Mouse (Mus musculus) heart, embryonic 12.5 days (tissue): ENCODE results near the gene Fam83e. TPM values are rescaled to one million over a fixed set of nuclear protein-coding genes. Genes with fewer than 3 reads are reported as not detected.
A peak's percentile ranks its signal among the peaks of the same experiment; 100 is the strongest.

Experiments
- ATAC-seq: fragments of 200-750 bp; cut with Nextera tagmentation; 2 replicates; pipeline ENCODE4 v1.8.0; 2017; ENCODE audit warnings: moderate TSS enrichment, moderate library complexity; ENCODE audit not compliant: insufficient number of reproducible peaks, low FRiP score
- H3K27ac ChIP-seq: fragments of 300-500 bp; sonication (generic); 2 replicates; pipeline ENCODE4 v1.5.1; 2016; ENCODE audit warnings: mild to moderate bottlenecking, moderate library complexity; ENCODE audit not compliant: poor library complexity, severe bottlenecking
- H3K27me3 ChIP-seq: fragments of 300-500 bp; sonication (generic); replicated peaks from 2 replicates; pipeline ENCODE4 v1.6.1; 2016; ENCODE audit warnings: mild to moderate bottlenecking, moderate library complexity
- H3K36me3 ChIP-seq: fragments of 300-500 bp; sonication (generic); 2 replicates; pipeline ENCODE4 v1.6.1; 2016; ENCODE audit warnings: mild to moderate bottlenecking, moderate library complexity
- H3K4me1 ChIP-seq: fragments of 300-500 bp; sonication (generic); replicated peaks from 2 replicates; pipeline ENCODE4 v1.6.1; 2016; ENCODE audit warnings: mild to moderate bottlenecking
- H3K4me2 ChIP-seq: fragments of 300-500 bp; sonication (generic); 2 replicates; pipeline ENCODE4 v1.6.1; 2016; ENCODE audit warnings: mild to moderate bottlenecking, moderate library complexity
- H3K4me3 ChIP-seq: fragments of 300-500 bp; sonication (generic); 2 replicates; pipeline ENCODE4 v1.5.1; 2016; ENCODE audit warnings: mild to moderate bottlenecking
- H3K9ac ChIP-seq: fragments of 300-500 bp; sonication (generic); 2 replicates; pipeline ENCODE4 v1.6.1; 2016; ENCODE audit warnings: mild to moderate bottlenecking, moderate library complexity
- H3K9me3 ChIP-seq: fragments of 300-500 bp; sonication (generic); replicated peaks from 2 replicates; pipeline ENCODE4 v1.6.1; 2016; ENCODE audit warnings: mild to moderate bottlenecking, moderate library complexity
- WGBS: fragments of 180-500 bp; shearing (Covaris S2); methylation state at CpG from one replicate; pipeline ENCODE4 v1.1.7; 2016; 5-methylcytosine and 5-hydroxymethylcytosine counted together
- polyA plus RNA-seq: library from polyadenylated mRNA; unstranded; fragments of >200 nt; fragmentation: Nextera tagmentation; extraction: Ambion mirVana; gene quantifications from 2 replicates; pipeline ENCODE4 v1.2.1, GENCODE M21; 2016

The Fam83e gene
- 0.29 and 0.33 TPM in 2 replicates for polyA plus RNA-seq

GRCm38 (mm10) chr7:45720413-45721233 lies at the start of gene Fam83e:
Gene Fam83e (plus strand): TSS chr7:45721212.
- Histone ChIP-seq H3K36me3 (peaks cover 67% of the 10 kb centered on the region), H3K27me3 (no peaks in the 10 kb centered on the region), H3K4me2 (no peak within 1 kb of the TSS; the same call in 1 of the 2 replicates), H3K9me3 (no peaks in the 10 kb centered on the region), H3K4me1 (peaks cover 33% of the 10 kb centered on the region), H3K27ac (no peak within 1 kb of the TSS), H3K4me3 (no peak within 1 kb of the TSS), H3K9ac (no peak within 1 kb of the TSS)
- ATAC-seq = no peak
- WGBS = 78% methylated on average over 14 of the region's 14 CpGs

- no peak for ATAC-seq
- Histone ChIP-seq H3K4me2 (no peak overlapping the region), H3K27me3 (no peaks in the 10 kb centered on the region), H3K4me3 (no peak overlapping the region), H3K9ac (no peak overlapping the region), H3K27ac (no peak overlapping the region), H3K4me1 (peaks cover 26% of the 10 kb centered on the region), H3K9me3 (no peaks in the 10 kb centered on the region), H3K36me3 (no peaks in the 10 kb centered on the region)
- 65% methylated on average over 7 of the region's 7 CpGs for WGBS
Measured at GRCm38 (mm10) chr7:45677627-45678295, 43.3 kb upstream of the Fam83e start.

- Histone ChIP-seq H3K9ac (no peak overlapping the region), H3K4me3 (no peak overlapping the region), H3K36me3 (no peaks in the 10 kb centered on the region), H3K4me2 (no peak overlapping the region), H3K27ac (no peak overlapping the region), H3K9me3 (no peaks in the 10 kb centered on the region), H3K4me1 (peaks cover 28% of the 10 kb centered on the region), H3K27me3 (no peaks in the 10 kb centered on the region)
- WGBS = 89% methylated on average over 14 of the region's 14 CpGs
- ATAC-seq = no peak
Measured at GRCm38 (mm10) chr7:45678513-45678912, 42.5 kb upstream of the Fam83e start.

- H3K4me2 ChIP-seq = no peak overlapping the region
- no peaks in the 10 kb centered on the region for H3K9me3 ChIP-seq
- H3K27me3 ChIP-seq = peaks cover 1% of the 10 kb centered on the region; the same call in 1 of the 2 replicates
- H3K4me1 ChIP-seq = peaks cover 28% of the 10 kb centered on the region
- 60% methylated on average over 14 of the region's 14 CpGs for WGBS
- H3K27ac ChIP-seq = peak overlapping the region; percentile 57
- H3K9ac ChIP-seq = peak overlapping the region; percentile 2; the same call in 1 of the 2 replicates
- ATAC-seq = peak; percentile 63
- H3K36me3 ChIP-seq = no peaks in the 10 kb centered on the region
- no peak overlapping the region for H3K4me3 ChIP-seq
Measured at GRCm38 (mm10) chr7:45679966-45680621, 40.9 kb upstream of the Fam83e start.

GRCm38 (mm10) chr7:45681046-45681736 lies 39.8 kb upstream of the Fam83e start:
- Histone ChIP-seq H3K4me1 (peaks cover 28% of the 10 kb centered on the region), H3K9me3 (no peaks in the 10 kb centered on the region), H3K4me2 (no peak overlapping the region), H3K27me3 (peaks cover 4% of the 10 kb centered on the region; the same call in 1 of the 2 replicates), H3K4me3 (no peak overlapping the region), H3K9ac (0 out of 2 replicates have a peak overlapping the region, but pooled peaks have one; percentile 15), H3K27ac (no peak overlapping the region), H3K36me3 (no peaks in the 10 kb centered on the region)
- ATAC-seq = no peak
- WGBS = 64% methylated on average over 8 of the region's 8 CpGs

- Histone ChIP-seq H3K9me3 (no peaks in the 10 kb centered on the region), H3K4me2 (peak overlapping the region; percentile 57), H3K36me3 (no peaks in the 10 kb centered on the region), H3K4me3 (peak overlapping the region; percentile 14), H3K9ac (peak overlapping the region; percentile 24; the same call in 1 of the 2 replicates), H3K4me1 (peaks cover 28% of the 10 kb centered on the region), H3K27me3 (peaks cover 4% of the 10 kb centered on the region; the same call in 1 of the 2 replicates), H3K27ac (no peak overlapping the region)
- peak; percentile 36 for ATAC-seq
- WGBS = 29% methylated on average over 14 of the region's 14 CpGs
Measured at GRCm38 (mm10) chr7:45682144-45683126, 38.6 kb upstream of the Fam83e start.

- H3K27ac ChIP-seq = no peak within 1 kb of the TSS
- no peaks in the 10 kb centered on the region for H3K36me3 ChIP-seq
- WGBS = 77% methylated on average over 7 of the region's 7 CpGs
- ATAC-seq = no peak
- H3K4me2 ChIP-seq = no peak within 1 kb of the TSS
- H3K9ac ChIP-seq = no peak within 1 kb of the TSS
- H3K4me3 ChIP-seq = no peak within 1 kb of the TSS
- peaks cover 4% of the 10 kb centered on the region; the same call in 1 of the 2 replicates for H3K27me3 ChIP-seq
- no peaks in the 10 kb centered on the region for H3K9me3 ChIP-seq
- H3K4me1 ChIP-seq = peaks cover 28% of the 10 kb centered on the region
Measured at GRCm38 (mm10) chr7:45683396-45684050, 37.5 kb upstream of the Fam83e start, which contains the start of gene Ntn5. Gene Ntn5 (plus strand): TSS chr7:45684022.

GRCm38 (mm10) chr7:45685811-45686210 lies 35.2 kb upstream of the Fam83e start:
- Histone ChIP-seq H3K4me2 (no peak overlapping the region), H3K36me3 (no peaks in the 10 kb centered on the region), H3K4me3 (no peak overlapping the region), H3K4me1 (peaks cover 37% of the 10 kb centered on the region), H3K27me3 (peaks cover 4% of the 10 kb centered on the region; the same call in 1 of the 2 replicates), H3K9ac (no peak overlapping the region), H3K27ac (no peak overlapping the region), H3K9me3 (no peaks in the 10 kb centered on the region)
- WGBS = 60% methylated on average over 10 of the region's 10 CpGs
- ATAC-seq = no peak

- Histone ChIP-seq H3K4me2 (no peak overlapping the region), H3K27me3 (peaks cover 4% of the 10 kb centered on the region; the same call in 1 of the 2 replicates), H3K9me3 (no peaks in the 10 kb centered on the region), H3K9ac (no peak overlapping the region), H3K4me1 (peaks cover 29% of the 10 kb centered on the region), H3K27ac (no peak overlapping the region), H3K4me3 (no peak overlapping the region), H3K36me3 (no peaks in the 10 kb centered on the region)
- ATAC-seq = no peak
- WGBS = 79% methylated on average over 3 of the region's 3 CpGs
Measured at GRCm38 (mm10) chr7:45686841-45687240, 34.2 kb upstream of the Fam83e start.
